Mouse (Mus musculus) cerebellum, postnatal 36 days (tissue): ENCODE results near the gene Sh3gl1.
A peak's percentile ranks its signal among the peaks of the same experiment; 100 is the strongest.

Experiments
- DNase-seq, 2 experiments: peaks; one replicate each; pipeline ENCODE4 v3.0.0; 2021 to 2022; ENCODE audit warnings: mixed read lengths in 2 of 2

Gene Sh3gl1

GRCm38 (mm10) chr17:56039345-56039744 lies 2.9 kb upstream of the Sh3gl1 start:
- no peak for DNase-seq

- no peak for DNase-seq
Measured at GRCm38 (mm10) chr17:56038583-56039261, 2.3 kb upstream of the Sh3gl1 start.

DNA sequence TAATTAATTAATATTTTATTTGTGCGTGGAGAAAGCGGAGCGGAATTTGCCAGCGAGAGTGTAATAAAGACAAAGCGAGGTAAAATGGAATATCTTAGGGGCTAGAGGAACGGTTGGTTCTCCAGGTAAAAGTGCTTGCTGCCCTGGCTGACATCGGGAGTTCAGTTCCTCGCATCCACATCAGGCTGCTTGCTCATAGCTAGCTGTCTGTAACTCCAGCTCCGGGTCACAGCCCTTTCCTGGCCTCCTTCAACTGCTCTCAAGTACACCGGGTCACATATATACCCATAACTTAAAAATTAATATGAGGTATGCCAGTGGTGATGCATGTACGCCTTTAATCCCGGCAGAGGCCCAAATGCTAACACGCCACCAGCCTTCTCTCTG lies 459 bp upstream of the Sh3gl1 start:
- no peak for DNase-seq

- no peak for DNase-seq
Measured at GRCm38 (mm10) chr17:56035216-56035615, 1.2 kb downstream of the Sh3gl1 start.

DNA sequence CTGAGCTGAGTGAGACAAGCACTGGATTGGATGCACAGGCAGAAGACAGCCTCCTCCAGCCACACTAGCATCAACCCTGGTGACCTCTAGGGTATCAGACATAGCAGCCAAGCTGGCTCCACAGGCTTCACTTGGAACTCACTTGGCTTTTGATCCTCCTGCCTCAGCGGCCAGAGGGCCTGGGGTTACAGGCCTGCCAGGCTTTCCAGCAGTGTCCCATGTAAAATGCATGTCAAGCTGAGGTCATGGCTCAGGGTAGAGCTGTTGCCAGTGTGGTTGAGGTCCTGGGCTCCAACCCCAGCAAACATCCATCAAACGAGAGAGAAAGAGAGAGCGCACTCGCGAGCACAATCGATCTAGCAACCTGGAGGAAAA lies 1.7 kb downstream of the Sh3gl1 start:
- DNase-seq, result no peak

- no peak for DNase-seq
Measured at GRCm38 (mm10) chr17:56034040-56034725, 2.3 kb downstream of the Sh3gl1 start.

- no peak for DNase-seq
Measured at GRCm38 (mm10) chr17:56032831-56033230, 3.6 kb downstream of the Sh3gl1 start.

DNA sequence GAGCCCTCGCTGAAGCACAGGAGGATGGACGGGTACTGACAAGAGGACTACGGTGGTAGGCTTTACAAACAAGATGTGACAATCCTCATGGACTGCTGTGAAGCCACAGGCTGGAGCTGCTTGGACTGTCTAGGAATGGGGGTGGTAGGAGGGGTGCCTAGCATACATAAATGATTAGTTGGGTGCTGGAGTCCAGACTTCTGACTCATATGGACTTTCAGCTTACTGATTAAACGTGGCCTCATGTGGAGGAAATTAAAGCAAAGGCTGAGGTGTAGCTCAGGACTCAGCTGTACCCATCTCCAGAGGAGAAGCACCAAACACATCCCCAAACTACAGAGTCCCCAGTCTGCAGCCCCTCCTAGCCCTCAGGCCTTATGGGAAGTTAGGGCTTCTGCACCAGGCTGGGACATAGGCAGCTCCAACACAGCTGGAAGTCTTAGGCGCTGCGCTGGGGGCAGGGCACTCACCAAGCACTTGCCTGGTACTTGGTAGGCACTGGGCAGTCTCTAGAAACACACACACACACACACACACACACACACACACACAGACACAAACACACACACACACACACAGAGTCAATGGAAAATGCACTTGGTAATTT lies 4.2 kb downstream of the Sh3gl1 start:
- DNase-seq, result no peak

DNA sequence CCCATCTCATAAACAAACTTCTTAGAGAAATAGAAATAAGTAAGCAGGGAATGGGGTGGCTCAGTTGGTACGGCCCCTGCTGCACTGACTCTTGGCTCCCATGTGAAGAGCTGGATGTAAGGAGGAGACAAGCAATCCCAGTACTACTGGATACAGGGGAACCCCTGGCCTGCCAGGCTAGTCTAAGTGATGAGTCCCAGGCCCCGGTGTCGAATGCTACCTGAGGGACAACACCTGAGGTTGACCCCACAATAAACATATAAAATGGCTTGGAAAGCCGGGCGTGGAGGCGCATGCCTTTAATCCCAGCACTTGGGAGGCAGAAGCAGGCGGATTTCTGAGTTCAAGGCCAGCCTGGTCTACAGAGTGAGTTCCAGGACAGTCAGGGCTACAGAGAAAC lies 5.0 kb downstream of the Sh3gl1 start:
- DNase-seq, result no peak

DNA sequence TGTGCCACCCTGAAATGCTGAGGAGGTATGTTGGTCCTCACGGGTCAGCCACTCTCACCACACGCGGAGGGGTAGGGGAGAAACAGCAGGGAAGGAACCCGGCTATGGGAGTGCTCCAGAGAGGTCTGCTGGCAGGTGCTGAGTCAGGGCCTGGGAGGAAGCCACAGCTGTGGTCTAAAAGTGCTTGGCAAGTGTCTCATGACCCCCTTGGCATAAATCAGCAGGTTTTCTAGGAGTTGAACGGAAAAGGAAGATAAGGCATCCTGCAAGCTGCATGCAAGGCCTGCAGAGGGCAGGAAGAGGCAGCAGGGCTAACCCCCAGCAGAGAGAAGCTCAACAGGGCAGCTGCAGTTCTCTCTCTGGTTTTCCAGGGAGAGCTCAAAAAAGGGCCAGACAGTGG lies 5.5 kb downstream of the Sh3gl1 start:
- no peak for DNase-seq

- peak in 1 of 2 experiments; percentile 47 for DNase-seq
Measured at GRCm38 (mm10) chr17:56030238-56030870, 6.1 kb downstream of the Sh3gl1 start.

DNA sequence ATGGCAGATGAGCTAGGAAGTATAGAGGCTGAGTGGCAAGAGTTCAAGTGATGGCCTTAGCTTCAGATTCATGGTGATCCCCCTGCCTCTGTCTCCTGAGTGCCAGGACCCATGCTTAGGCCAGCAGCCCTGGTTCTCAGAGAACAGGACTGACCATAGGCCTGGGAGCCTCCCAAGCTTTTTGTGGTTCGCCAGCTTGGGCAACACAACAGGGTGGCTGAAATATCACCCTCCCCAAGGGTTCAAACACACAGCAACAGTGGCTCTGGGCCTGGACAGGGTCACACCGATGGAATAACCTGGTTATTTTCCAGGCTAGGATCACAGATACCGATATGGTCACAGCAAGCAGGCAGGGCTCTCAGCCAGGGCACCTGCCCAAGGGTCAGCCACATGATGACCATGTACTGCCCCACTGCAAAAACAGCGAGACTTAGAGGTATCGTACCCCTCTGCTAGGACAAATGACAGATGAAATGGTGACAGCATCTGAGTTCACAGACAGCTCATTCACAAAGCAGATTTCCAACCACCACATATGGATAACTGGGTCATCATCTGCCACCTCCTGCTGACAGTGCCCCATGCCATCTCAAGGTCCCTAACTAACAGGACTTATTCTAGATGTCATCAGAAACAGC lies 8.5 kb downstream of the Sh3gl1 start:
- DNase-seq, result peak; percentile 46 to 61

DNA sequence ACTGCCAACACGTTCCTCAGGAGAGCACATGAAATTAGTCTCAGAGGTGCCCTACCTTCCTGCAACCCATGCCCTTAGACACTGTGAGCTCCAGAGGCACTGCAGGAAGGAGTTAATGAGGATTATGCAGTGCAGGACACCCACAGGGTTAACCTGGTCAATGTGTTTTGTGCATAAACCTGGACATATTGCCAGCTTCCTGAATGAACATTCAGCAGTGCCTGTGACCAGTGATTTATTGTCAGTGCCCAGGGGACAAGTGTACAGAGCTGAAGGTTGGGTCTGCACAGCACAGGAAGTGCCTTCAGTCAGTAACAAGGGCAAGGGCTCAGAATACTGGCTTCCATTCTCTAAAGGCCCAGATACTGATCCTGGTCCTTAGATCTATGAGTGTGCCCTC lies 9.6 kb downstream of the Sh3gl1 start:
- DNase-seq, result no peak

DNA sequence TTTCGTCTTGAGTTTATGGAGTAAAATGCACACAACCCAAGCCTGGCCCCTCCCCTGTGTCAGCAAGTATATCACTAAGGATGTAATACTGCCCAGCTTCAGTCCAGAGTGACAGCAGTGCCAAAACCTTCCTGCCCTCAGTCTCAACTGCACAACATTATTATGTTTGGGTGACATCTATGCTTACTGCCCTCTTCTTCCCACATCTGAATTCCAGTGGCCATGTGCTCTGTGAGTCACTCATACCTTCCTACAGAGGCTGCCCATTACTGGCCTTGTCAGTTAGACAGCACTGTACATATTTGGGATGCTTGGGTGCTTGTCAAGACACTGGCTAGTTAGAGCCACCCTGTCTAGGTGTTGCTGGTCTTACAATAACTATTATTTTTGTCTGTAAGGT lies 10.1 kb downstream of the Sh3gl1 start:
- no peak for DNase-seq

- DNase-seq, result no peak
Measured at GRCm38 (mm10) chr17:56024931-56025330, 11.5 kb downstream of the Sh3gl1 start.

DNA sequence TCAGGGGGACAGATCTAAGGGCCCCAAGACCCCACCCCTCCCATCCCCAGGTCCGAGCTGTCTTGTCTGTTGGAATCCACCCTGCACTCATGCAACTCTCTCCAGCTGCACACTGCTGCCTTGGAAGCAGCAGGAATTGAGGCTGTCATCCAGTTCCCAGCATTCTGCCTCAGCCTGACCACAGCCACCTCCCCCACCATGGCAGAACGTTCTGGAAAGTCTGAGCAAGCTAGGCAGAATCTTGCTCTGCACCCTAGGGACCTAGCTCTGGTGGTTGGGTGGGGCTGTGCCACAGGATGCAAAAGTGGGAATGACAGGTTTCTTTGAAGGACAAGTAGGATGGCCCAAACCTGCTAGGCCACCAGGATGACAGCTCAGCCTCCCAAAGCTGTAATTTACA lies 12.0 kb downstream of the Sh3gl1 start:
- no peak for DNase-seq

- no peak for DNase-seq
Measured at GRCm38 (mm10) chr17:56023386-56023785, 13.0 kb downstream of the Sh3gl1 start.

DNA sequence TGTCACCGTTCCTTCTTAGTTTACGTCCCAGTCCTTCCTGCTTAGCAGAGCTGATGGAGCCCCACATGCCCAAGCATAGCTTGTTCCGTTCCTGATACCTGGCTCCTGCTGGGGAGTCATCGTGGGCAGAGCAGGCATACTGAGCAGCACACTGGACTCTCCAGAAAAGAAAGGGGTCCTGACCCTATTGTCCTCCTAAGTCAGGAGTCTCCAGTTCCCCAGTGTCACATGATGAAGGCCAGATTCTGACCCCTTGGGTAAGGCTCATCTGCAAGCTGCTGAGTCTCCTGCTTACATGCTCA lies 13.5 kb downstream of the Sh3gl1 start:
- no peak for DNase-seq

- DNase-seq, result peak; percentile 73 to 75
Measured at GRCm38 (mm10) chr17:56022131-56022988, 14.1 kb downstream of the Sh3gl1 start.

DNA sequence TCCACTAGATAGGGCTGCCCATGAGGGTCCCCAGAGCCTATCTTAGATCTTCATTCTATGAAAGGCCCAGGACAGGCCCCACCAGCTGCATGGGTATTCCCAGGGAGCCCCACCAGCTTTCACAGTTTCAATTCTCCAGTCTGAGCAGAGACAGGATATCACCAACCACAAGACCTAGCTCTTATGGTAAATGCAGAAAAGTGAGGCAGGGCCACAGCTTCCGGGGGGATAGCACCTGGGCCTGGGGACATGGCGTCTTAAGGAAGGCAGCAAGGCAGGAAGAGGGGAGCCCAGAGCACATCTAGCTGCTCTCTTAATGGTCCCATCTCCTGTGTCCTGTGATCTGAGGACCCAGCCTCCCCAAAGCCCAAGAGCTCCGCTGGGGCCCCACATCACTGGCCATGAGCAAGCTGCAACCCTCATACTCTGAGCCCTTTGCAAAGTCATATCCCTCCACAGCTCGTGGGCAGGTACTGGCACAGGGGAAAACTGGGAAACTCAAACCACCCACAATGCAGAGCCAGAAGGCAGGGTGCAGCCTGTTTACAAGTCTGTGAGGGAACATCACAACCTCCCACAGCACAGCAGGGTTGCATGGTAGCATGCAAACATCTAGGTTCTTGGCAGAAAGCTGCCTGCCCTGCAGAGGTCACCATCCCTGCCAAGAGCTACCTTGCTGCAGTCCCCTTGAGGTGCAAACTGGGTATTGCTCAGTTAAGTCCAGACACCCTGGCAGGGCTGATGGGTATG lies 15.1 kb downstream of the Sh3gl1 start:
- DNase-seq, result no peak

DNA sequence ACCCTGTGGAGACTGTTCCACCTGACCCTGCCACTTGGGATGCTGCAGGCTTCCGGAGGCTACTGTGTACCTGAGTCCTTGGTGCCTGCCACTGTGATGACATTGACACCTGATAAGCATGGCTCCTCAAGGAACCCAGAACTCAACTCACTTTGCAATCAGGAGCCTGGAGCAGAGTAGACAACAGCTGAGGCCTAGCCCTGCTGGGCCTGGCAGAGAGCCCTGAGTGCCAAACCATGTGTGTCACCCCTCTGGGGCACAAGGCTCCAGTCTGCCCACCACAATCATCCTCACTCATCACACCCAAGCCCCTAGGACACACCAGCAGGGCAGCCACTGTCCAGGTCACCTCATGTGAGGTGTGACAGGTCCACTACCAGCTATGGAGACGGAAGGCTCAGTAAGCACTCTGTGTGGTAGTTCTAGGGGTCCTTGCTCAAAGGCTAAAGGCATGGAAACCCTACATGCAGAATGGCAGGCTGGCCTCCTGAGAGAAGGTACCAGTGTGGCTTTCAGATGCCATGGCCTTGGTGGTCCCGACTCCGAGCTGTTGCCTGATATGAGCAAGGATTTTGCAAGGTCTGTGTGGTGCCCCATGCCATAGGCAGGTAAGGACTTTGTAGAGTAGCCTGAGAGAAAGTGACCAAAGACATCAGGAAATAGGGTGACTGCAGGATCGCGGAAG lies 15.9 kb downstream of the Sh3gl1 start:
- DNase-seq, result no peak
